Mouse (Mus musculus): Measurements from ENCODE around the gene Padi2. TPM values are rescaled to one million over a fixed set of nuclear protein-coding genes. Genes with fewer than 3 reads are reported as not detected.

Gene Padi2
- polyA plus RNA-seq, 1 experiment, result 6.3 TPM

DNA sequence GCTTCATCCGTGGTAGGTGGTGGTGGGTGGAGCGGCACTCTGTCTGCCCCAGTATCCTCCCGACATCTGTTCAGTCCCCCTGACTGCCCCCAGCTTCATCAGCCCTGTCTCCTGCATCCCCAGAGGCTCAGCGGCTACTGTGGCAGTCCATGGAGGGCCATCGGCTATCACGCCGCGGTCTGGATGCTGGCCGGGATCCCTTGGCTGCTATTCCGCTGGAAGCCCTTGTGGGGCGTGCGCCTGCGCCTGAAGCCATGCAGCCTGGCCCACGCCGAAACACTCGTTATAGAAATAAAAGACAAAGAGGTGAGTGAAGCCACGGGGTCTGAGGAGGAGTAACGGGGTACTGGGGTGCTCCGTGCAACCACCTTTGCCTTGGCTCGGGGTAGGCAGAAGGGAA lies 86.1 kb downstream of the Padi2 start:
- Histone ChIP-seq H3K27ac (ENCODE audit: insufficient read depth, low read length) (no peak overlapping the region), H3K27me3 (ENCODE audit: control insufficient read depth, insufficient read depth, low read length, poor library complexity, severe bottlenecking) (no peaks in the 10 kb centered on the region), H3K9ac (ENCODE audit: low read depth, poor library complexity, severe bottlenecking) (no peak overlapping the region), H3K4me1 (ENCODE audit: control insufficient read depth, insufficient read depth, low read length) (no peaks in the 10 kb centered on the region), H3K9me3 (replicated peaks; ENCODE audit: control insufficient read depth, insufficient read depth, low read length, poor library complexity, severe bottlenecking) (no peaks in the 10 kb centered on the region), H3K36me3 (ENCODE audit: control insufficient read depth, insufficient read depth, low read length, poor library complexity, severe bottlenecking) (no peaks in the 10 kb centered on the region), H3K4me3 (ENCODE audit: low read depth, low read length) (no peak overlapping the region)
- no peak for TF ChIP-seq POLR2A (IDR thresholded peaks at IDR 0.05; ENCODE audit: insufficient read depth, low read length)
- TF ChIP-seq EP300 (IDR thresholded peaks at IDR 0.05; ENCODE audit: insufficient read depth, low read depth, low read length), result no peak
- TF ChIP-seq CTCF (IDR thresholded peaks at IDR 0.05; ENCODE audit: low read depth, low read length), result no peak

DNA sequence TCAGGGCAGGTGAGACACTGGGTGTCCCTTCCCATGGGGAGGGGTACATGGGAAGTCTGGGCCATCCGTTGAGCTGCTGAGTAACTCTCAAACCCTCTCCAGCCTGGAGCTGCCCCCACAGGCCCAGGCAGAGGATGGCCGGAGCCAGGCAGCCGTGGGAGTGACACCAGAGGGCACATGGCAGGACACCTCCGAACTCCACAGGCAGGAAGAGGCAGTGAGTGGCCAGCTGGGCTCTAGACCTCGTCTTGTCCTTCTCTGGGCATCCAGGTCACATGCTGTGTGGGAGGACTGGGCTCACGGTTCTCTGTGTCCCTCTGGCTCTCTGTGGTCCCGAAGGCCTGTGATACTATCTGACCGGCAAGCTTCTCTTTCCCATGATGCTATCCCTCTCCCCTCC lies 87.7 kb downstream of the Padi2 start:
- Histone ChIP-seq H3K4me3 (ENCODE audit: low read depth, low read length) (no peak overlapping the region), H3K9me3 (replicated peaks; ENCODE audit: control insufficient read depth, insufficient read depth, low read length, poor library complexity, severe bottlenecking) (no peaks in the 10 kb centered on the region), H3K9ac (ENCODE audit: low read depth, poor library complexity, severe bottlenecking) (no peak overlapping the region), H3K36me3 (ENCODE audit: control insufficient read depth, insufficient read depth, low read length, poor library complexity, severe bottlenecking) (no peaks in the 10 kb centered on the region), H3K27ac (ENCODE audit: insufficient read depth, low read length) (no peak overlapping the region), H3K27me3 (ENCODE audit: control insufficient read depth, insufficient read depth, low read length, poor library complexity, severe bottlenecking) (no peaks in the 10 kb centered on the region), H3K4me1 (ENCODE audit: control insufficient read depth, insufficient read depth, low read length) (no peaks in the 10 kb centered on the region)
- TF ChIP-seq EP300 (IDR thresholded peaks at IDR 0.05; ENCODE audit: insufficient read depth, low read depth, low read length) (no peak), POLR2A (IDR thresholded peaks at IDR 0.05; ENCODE audit: insufficient read depth, low read length) (no peak), CTCF (IDR thresholded peaks at IDR 0.05; ENCODE audit: low read depth, low read length) (no peak)

DNA sequence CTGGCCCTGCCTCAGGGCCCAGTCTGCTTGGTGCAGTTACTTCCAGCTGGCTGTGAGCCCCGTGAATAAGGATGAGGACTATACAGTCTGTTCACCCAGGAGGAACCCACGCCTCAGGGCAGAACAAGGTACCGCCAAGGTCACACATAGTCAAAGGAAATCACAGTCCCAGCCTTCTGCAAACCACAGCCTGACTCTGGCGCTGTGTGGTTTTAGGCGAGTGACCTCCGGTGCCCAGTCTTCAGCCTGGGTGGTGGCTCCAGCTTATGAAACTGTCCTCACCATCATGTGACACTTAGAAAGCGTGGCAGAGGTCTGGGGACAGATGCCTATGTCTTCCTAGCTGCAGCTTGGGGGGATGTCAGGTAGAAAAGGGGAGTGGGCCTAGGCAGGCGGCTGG lies 89.7 kb downstream of the Padi2 start:
- TF ChIP-seq POLR2A (IDR thresholded peaks at IDR 0.05; ENCODE audit: insufficient read depth, low read length) (no peak), CTCF (IDR thresholded peaks at IDR 0.05; ENCODE audit: low read depth, low read length) (no peak), EP300 (IDR thresholded peaks at IDR 0.05; ENCODE audit: insufficient read depth, low read depth, low read length) (no peak)
- no peaks in the 10 kb centered on the region for H3K36me3 ChIP-seq (ENCODE audit: control insufficient read depth, insufficient read depth, low read length, poor library complexity, severe bottlenecking)

DNA sequence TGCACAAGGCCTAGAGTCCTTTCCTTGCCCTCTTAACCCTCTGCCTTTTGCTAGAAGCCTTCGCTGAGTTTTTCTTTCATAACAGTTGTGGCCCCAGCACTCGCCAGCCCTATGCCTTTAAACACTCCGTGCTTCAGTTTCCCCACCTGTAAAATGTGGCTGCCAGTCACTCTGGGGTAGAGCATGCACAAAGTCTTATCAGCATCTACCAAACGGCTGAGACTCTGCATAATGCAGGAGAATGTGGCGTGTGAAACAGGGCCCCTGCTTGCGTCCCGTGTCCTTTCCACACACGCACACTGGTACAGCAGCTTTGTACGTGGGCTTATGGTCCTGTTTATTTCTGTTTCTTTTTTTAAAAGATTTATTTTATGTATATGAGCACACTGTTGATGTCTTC lies 90.7 kb downstream of the Padi2 start:
- Histone ChIP-seq H3K36me3 (ENCODE audit: control insufficient read depth, insufficient read depth, low read length, poor library complexity, severe bottlenecking) (no peaks in the 10 kb centered on the region), H3K27ac (ENCODE audit: insufficient read depth, low read length) (no peak overlapping the region), H3K9ac (ENCODE audit: low read depth, poor library complexity, severe bottlenecking) (no peak overlapping the region), H3K27me3 (ENCODE audit: control insufficient read depth, insufficient read depth, low read length, poor library complexity, severe bottlenecking) (no peaks in the 10 kb centered on the region), H3K4me1 (ENCODE audit: control insufficient read depth, insufficient read depth, low read length) (no peaks in the 10 kb centered on the region), H3K9me3 (replicated peaks; ENCODE audit: control insufficient read depth, insufficient read depth, low read length, poor library complexity, severe bottlenecking) (no peaks in the 10 kb centered on the region), H3K4me3 (ENCODE audit: low read depth, low read length) (no peak overlapping the region)
- TF ChIP-seq POLR2A (IDR thresholded peaks at IDR 0.05; ENCODE audit: insufficient read depth, low read length) (no peak), EP300 (IDR thresholded peaks at IDR 0.05; ENCODE audit: insufficient read depth, low read depth, low read length) (no peak), CTCF (IDR thresholded peaks at IDR 0.05; ENCODE audit: low read depth, low read length) (no peak)

More for the DNA sequence above, 89.7 kb downstream of the Padi2 start:
- Histone ChIP-seq H3K4me3 (ENCODE audit: low read depth, low read length) (no peak overlapping the region), H3K27me3 (ENCODE audit: control insufficient read depth, insufficient read depth, low read length, poor library complexity, severe bottlenecking) (no peaks in the 10 kb centered on the region), H3K27ac (ENCODE audit: insufficient read depth, low read length) (no peak overlapping the region), H3K9me3 (replicated peaks; ENCODE audit: control insufficient read depth, insufficient read depth, low read length, poor library complexity, severe bottlenecking) (no peaks in the 10 kb centered on the region), H3K4me1 (ENCODE audit: control insufficient read depth, insufficient read depth, low read length) (no peaks in the 10 kb centered on the region), H3K9ac (ENCODE audit: low read depth, poor library complexity, severe bottlenecking) (no peak overlapping the region)

Other genes with a start within 250 kb of the Padi2 start
- gene Arhgef10l, start 240.3 kb upstream of the Padi2 start, polyA plus RNA-seq (2011; ENCODE audit: insufficient read depth, insufficient read length, low read depth, missing spikeins), result 7.5 and 7.7 TPM in 2 replicates
- gene Rcc2, start 205.8 kb upstream of the Padi2 start, polyA plus RNA-seq (2011; ENCODE audit: insufficient read depth, insufficient read length, low read depth, missing spikeins), result 222 and 227 TPM in 2 replicates
- 0.29 TPM in 1 of 2 replicates, not detected in the other for gene Padi6, start 163.7 kb upstream of the Padi2 start, polyA plus RNA-seq (2011; ENCODE audit: insufficient read depth, insufficient read length, low read depth, missing spikeins)
- gene Padi4, start 132.1 kb upstream of the Padi2 start, polyA plus RNA-seq (2011; ENCODE audit: insufficient read depth, insufficient read length, low read depth, missing spikeins), result 2.2 and 2.3 TPM in 2 replicates
- gene Padi3, start 95.7 kb upstream of the Padi2 start, polyA plus RNA-seq (2011; ENCODE audit: insufficient read depth, insufficient read length, low read depth, missing spikeins), result 2.8 and 3.1 TPM in 2 replicates
- 0.29 and 0.43 TPM in 2 replicates for gene Padi1, start 60.6 kb upstream of the Padi2 start, polyA plus RNA-seq (2011; ENCODE audit: insufficient read depth, insufficient read length, low read depth, missing spikeins)
- 99.6 and 103 TPM in 2 replicates for gene Sdhb, start 54.9 kb downstream of the Padi2 start, polyA plus RNA-seq (2011; ENCODE audit: insufficient read depth, insufficient read length, low read depth, missing spikeins)
- gene Atp13a2, start 80.5 kb downstream of the Padi2 start, polyA plus RNA-seq (2011; ENCODE audit: insufficient read depth, insufficient read length, low read depth, missing spikeins), result 16.8 and 17.0 TPM in 2 replicates
- gene Mfap2, start 104.1 kb downstream of the Padi2 start, polyA plus RNA-seq (2011; ENCODE audit: insufficient read depth, insufficient read length, low read depth, missing spikeins), result 4.5 and 5.2 TPM in 2 replicates
- 35.0 TPM in 2 replicates for gene Crocc, start 154.2 kb downstream of the Padi2 start, polyA plus RNA-seq (2011; ENCODE audit: insufficient read depth, insufficient read length, low read depth, missing spikeins)
- gene Necap2, start 172.0 kb downstream of the Padi2 start, polyA plus RNA-seq (2011; ENCODE audit: insufficient read depth, insufficient read length, low read depth, missing spikeins), result 27.7 and 34.6 TPM in 2 replicates
- gene Spata21, start 182.0 kb downstream of the Padi2 start, polyA plus RNA-seq (2011; ENCODE audit: insufficient read depth, insufficient read length, low read depth, missing spikeins), result 0.67 TPM in 1 of 2 replicates, not detected in the other
- gene Szrd1, start 233.4 kb downstream of the Padi2 start, polyA plus RNA-seq (2011; ENCODE audit: insufficient read depth, insufficient read length, low read depth, missing spikeins), result 122 and 136 TPM in 2 replicates
- 24.6 and 31.8 TPM in 2 replicates for gene Fbxo42, start 241.6 kb downstream of the Padi2 start, polyA plus RNA-seq (2011; ENCODE audit: insufficient read depth, insufficient read length, low read depth, missing spikeins)

Measured in ES-Bruce4 (cell line).